Mouse (Mus musculus) left cerebral cortex, postnatal 4 days (tissue): Measurements from ENCODE around the gene Ctsc. TPM values are rescaled to one million over a fixed set of nuclear protein-coding genes. Genes with fewer than 3 reads are reported as not detected.
"Not testable (repeated sequence)": the region's sequence is repeated elsewhere in the genome, so short reads cannot be mapped to it uniquely, and the experiment has no call there.

Experiments used
- DNase-seq: peaks from one replicate; pipeline ENCODE4 v3.0.0-alpha.2; 2022
- intact Hi-C: fragments of 180-260 bp; cut with DNase I; formaldehyde crosslinking; loops from one replicate; pipeline ENCODE4 v1.15.1; 2025
- total RNA-seq, 2 experiments: library from RNA; stranded (reverse); gene quantifications; 2 replicates each; pipeline ENCODE4 v1.2.3; 2021

Gene Ctsc
- total RNA-seq = 10 to 100 TPM; 10.0 to 11.0 TPM

DNA sequence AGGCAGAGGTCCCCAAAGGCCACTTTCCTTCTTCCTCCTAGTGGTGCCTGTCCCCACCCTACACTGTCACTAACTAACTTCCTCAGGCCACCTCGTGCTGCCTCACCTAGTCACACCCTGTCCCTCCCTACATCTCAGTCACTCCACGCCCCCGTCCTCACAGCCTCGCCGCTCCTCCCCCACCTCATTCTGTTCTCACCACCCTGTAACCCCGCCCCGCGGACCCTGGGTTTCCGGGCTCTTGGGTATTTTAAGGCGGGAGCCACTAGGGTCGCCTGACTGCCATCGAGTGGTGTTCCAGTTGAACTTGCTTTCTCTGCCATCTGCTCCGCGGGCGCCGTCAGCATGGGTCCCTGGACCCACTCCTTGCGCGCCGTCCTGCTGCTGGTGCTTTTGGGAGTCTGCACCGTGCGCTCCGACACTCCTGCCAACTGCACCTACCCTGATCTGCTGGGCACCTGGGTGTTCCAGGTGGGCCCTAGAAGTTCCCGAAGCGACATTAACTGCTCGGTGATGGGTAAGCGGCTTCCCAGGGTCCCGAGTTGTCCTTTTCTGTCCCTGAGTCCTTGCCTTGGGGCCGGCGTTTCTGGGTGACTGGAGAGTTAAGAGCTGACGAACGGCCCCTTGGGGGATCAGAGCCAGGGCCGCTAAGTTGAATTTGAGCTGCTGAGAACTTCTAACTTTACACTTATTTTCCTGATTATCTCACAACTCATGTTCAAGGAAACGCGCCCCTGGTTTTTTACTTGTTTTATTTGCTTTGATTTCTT is at the start of gene Ctsc:
TSS of gene Ctsc (plus strand) at position 228 of the 770 bp plus-strand sequence.
- peak; percentile 70 for DNase-seq
- intact Hi-C loops = no loop called here

GRCm38 (mm10) chr7:88229051-88229450 is 48.8 kb upstream of the Ctsc start:
- no peak for DNase-seq
- intact Hi-C loops = no loop called here

GRCm38 (mm10) chr7:88230121-88230520 is 47.8 kb upstream of the Ctsc start:
- intact Hi-C loops = no loop called here
- no peak for DNase-seq

GRCm38 (mm10) chr7:88230756-88231522 is 46.9 kb upstream of the Ctsc start:
- intact Hi-C loops = no loop called here
- no peak for DNase-seq

GRCm38 (mm10) chr7:88243059-88243458 is 34.8 kb upstream of the Ctsc start:
- no peak for DNase-seq
- intact Hi-C loops = no loop called here

- intact Hi-C loops = no loop called here
- DNase-seq = no peak
Observed at GRCm38 (mm10) chr7:88244462-88244861, 33.4 kb upstream of the Ctsc start.

GRCm38 (mm10) chr7:88250380-88250779 is 27.5 kb upstream of the Ctsc start:
- intact Hi-C loops, DNase-seq: not testable (repeated sequence)

GRCm38 (mm10) chr7:88251535-88251934 is 26.4 kb upstream of the Ctsc start:
- intact Hi-C loops = no loop called here

DNA sequence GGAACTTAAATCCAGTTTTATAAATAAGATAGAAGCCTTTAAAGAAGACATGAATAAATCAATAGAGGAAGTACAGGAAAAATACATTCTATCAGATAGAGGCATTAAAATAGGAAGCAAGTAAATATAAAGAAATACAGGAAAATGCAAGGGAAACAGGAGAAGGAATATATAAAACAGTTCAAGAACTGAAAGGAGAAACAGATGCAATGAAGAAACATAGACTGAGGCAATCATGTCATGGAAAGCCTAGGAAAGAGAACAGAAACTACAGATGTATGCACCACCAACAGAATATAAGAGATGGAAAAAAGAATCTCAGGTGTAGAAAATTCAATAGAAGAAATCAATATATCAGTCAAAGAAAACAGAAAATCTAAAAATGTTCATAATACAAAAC is 25.8 kb upstream of the Ctsc start:
- DNase-seq = no peak
- intact Hi-C loops = no loop called here

More at GRCm38 (mm10) chr7:88251535-88251934, 26.4 kb upstream of the Ctsc start:
- no peak for DNase-seq

- intact Hi-C loops = no loop called here
- DNase-seq = no peak
Observed at GRCm38 (mm10) chr7:88254884-88255283, 23.0 kb upstream of the Ctsc start.

DNA sequence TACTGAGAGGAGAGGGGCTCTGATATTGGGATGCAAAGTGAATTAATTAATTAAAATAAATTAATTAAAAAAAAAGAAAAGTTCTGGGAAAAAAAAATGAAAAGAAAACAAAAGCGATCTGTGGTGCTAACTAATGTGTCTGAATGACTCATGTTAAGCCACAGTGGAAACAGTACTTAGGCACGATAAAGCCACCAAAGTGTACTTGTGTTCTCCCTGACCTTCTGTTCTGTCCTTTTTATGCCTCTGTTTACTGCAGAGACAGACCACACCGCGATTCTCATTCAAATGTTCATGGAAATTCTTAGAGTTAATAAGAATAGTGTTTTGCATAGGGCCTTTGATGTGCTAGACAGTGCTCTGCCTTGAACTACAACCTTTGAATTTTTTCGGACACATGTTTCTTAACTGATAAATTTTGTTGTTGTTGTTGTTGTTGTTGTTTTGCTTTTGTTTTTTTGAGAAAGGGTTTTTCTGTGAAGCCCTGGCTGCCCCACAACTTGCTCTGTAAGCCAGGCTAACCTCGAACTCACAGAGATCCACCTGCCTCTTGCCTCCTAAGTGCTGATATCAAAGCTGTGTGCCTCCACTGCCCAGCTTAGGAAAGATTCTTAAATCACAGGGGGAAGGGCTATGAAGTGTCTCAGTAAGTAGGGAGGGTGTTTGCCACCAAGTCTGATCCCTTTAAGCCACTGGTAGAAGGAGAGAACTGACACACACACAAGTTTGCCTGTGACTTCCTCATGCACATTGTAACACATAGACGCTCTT is 18.5 kb upstream of the Ctsc start:
- intact Hi-C loops = no loop called here
- DNase-seq = no peak

GRCm38 (mm10) chr7:88261799-88262198 is 16.1 kb upstream of the Ctsc start:
- intact Hi-C loops = no loop called here

GRCm38 (mm10) chr7:88264861-88265260 is 13.0 kb upstream of the Ctsc start:
- DNase-seq = no peak
- intact Hi-C loops = no loop called here

More at GRCm38 (mm10) chr7:88261799-88262198, 16.1 kb upstream of the Ctsc start:
- no peak for DNase-seq

- intact Hi-C loops = no loop called here
- no peak for DNase-seq
Observed at GRCm38 (mm10) chr7:88269913-88270312, 8.0 kb upstream of the Ctsc start.

- intact Hi-C loops = no loop called here
- DNase-seq = no peak
Observed at GRCm38 (mm10) chr7:88271531-88271930, 6.4 kb upstream of the Ctsc start.

DNA sequence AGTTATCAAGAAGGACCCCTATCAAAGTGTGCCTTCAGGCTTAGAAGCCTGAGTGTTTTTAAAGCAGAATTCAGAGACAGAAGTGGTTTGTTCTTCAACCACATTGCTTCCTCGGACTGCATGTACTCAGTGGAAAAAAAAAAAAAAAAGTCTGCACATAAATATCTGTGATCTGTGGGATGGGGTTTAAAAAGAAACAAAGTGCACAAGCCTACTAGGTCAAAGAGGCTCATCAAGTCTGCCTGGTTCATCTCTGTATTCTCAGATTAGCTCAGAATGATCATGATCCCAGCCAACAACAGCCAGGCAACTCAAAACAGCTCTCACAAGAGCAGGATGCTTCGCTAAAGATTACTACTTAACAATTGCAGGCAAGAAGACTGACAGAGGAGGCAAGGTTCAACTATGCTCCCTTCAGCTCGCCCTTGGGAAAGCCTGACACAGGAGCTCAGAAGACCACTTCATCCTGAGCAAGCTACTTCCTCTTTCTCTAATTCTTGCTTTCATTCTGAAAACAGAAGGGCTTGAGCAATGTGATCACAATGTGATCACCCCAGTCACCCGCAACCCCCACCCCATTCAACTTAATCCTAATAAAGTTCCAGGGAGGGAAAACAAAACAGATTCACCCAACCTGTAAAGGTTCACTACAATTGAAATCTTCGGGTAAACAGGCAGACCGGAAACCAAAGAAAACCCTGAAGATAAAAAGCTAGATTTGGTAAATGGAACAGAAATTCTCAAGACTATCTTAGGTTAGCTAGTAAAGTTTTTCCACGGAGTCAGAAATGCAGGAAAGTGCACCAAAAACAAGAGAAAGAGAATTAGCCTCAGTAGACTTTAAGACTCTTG is 745 bp upstream of the Ctsc start:
- intact Hi-C loops = no loop called here
- no peak for DNase-seq

- no peak for DNase-seq
- intact Hi-C loops = no loop called here
Observed at GRCm38 (mm10) chr7:88278628-88279196, 827 bp downstream of the Ctsc start.

GRCm38 (mm10) chr7:88285276-88285675 is 7.4 kb downstream of the Ctsc start:
- intact Hi-C loops = no loop called here
- DNase-seq = no peak

DNA sequence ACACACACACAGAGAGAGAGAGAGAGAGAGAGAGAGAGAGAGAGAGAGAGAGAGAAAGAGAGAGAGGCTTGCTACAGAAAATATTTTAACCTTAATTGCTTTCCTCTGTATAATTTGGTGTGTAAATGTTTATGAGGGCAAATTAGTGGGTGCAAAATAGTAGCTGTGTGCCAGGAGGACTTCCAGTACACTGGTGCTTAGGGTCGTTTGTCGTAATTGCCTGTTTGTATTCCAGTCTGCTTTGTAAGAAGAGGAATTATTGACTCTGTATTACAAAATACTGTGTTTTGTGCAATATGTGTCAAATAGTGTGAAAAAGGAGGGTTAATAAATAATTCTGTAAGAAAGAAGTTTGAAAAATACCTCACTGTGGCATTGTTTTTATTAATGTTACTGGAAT is 13.2 kb downstream of the Ctsc start:
- intact Hi-C loops = no loop called here
- DNase-seq = no peak

GRCm38 (mm10) chr7:88292044-88292443 is 14.2 kb downstream of the Ctsc start:
- intact Hi-C loops = no loop called here

More at GRCm38 (mm10) chr7:88292044-88292443, 14.2 kb downstream of the Ctsc start:
- DNase-seq = no peak
